Mouse (Mus musculus) granulocyte monocyte progenitor cell, adult 5-6 weeks (primary cell): ENCODE data around the gene Lyar. TPM values are rescaled to one million over a fixed set of nuclear protein-coding genes. Genes with fewer than 3 reads are reported as not detected.

ENCODE experiments used
- ATAC-seq: replicated peaks from 2 replicates; pipeline ENCODE4 v1.8.0; 2016; ENCODE audit warnings: mild to moderate bottlenecking, moderate TSS enrichment, inconsistent platforms; ENCODE audit not compliant: poor library complexity, severe bottlenecking
- total RNA-seq, 2 experiments: library from RNA; stranded (forward) in 1 of 2; stranded (reverse) in 1 of 2; fragments of 200-712, 200-1000 nt in 1 of 2; fragments of >200 nt in 1 of 2; fragmentation: Nextera tagmentation in 1 of 2; gene quantifications; 2 replicates each; pipeline ENCODE4 v1.2.3; 2014 to 2017

Gene Lyar
- total RNA-seq, 2 experiments from 2014 or later: 92.9 to 133 TPM

DNA sequence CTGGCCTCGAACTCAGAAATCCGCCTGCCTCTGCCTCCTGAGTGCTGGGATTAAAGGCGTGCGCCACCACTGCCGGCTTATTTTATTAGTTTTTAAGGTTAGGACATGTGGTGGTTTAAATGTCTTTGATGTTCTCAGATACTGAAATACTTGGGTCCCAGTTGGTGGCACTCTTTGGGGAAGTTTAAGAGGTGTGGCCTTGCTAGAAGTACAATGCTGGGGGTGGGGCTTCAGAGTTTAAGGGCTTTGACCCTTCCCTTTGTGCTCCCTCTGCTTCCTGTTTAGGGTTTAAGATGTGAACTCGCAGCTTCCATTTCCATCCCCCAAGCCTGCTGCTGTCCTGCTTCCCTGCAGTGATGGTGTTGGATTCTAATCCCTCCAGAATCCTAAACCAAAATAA, 21.7 kb downstream of the Lyar start:
- ATAC-seq: no peak

DNA sequence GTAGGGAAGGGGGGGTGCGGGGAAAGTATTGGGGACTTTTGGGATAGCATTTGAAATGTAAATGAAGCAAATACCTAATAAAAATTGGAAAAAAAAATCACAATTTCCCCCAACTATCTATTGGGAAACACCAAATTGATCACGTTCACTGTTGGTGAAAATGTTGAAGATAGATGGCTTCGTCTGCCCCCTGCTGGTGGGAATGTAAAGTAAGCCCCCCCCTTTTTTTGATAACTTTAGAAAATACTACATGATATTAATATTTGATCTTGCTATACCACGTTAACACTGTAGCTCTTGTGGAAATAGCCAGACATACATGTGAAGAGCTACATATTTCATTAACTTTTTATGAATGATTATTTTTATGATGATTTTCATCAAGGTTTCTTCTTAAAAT, 34.9 kb downstream of the Lyar start:
- peak; percentile 43; the same call in 1 of the 2 replicates for ATAC-seq

DNA sequence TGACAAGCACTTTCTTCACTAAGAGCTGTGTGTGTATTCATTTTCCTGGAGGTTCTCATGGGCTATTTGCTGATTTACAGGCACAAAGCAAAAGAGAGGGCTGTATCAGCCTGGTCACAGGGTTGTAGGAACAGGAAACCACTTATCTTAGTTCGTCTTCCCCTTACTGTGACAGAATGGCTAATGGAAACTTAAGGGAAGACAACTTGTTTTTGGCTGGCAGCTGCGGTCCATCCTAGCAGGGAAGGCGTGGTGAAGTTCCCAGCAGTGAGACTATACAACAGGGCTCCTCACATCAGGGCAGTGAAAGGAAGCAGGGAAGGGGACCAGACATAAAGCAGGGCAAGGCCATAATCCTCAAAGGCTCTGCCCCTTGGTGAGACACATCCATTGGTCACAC, 35.4 kb downstream of the Lyar start:
- peak; percentile 40 for ATAC-seq

DNA sequence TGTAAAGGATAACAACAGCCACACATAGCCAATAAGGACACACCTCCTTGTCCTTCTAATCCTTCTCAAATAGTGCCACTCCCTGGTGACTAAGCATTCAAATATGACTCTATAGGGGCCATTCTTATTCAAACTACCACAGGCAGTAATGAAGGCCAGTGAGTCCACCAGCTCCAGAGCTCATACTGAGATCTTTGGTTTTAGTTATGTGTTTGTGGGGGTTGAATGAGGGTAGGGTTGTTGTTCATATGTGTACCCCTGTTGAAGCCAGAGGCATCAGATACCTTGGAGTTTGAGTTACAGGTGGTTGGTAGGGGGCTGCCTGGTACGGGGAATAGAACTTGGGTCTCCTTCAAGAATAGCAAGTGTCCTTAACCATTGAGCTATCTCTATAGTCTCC, 36.3 kb downstream of the Lyar start:
- no peak for ATAC-seq

DNA sequence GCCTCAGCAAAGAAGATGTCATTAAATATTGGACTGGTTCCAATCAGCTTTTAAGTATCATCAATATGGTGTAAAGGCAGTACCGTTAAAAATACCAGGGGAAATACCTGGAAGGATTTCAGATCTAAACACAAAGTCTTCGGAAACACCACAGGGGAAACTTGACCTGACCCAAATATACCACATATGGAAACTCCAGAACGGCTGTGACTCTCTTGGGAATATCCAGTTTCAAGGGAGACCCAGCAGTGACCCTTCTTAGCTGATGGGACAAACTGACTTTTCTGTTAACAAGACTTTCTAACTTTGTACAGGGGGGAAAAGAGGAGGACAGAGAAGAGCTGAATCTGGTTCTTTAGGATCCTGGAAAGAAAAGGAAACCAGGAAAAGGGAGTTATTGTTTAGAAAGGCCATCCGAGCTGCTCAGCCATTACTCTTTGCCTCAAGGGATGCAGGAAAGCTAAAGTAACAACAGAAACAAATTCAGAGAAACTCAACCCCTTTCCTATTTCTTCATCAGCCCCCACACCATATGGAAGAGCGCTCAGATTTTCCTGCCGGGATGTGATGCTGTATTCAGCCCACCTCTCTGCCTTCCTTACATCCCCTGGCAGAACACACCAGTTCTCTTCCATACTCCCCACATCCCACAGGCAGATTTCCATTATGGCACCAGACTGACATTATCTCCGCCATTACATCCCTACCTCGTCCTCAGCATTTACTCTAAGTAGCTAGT, 37.9 kb downstream of the Lyar start:
- ATAC-seq: no peak

DNA sequence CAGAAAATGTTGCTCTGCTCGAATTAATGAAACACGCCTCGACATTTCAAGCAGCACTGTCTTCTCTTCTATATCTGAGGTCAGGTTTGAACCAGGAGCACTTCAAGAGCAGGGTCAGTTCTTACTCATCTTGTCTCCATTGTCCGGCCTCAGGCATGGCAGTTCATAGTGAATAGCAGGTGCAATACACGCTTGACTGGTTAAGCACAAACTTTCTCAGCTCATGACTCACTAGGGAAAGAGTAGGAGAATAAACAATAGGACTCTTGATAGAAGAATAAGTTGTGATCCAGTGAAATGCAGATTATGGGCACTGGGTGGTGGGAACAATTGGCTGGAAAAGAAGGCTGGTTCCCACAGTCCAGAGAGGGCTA, 38.5 kb downstream of the Lyar start:
- no peak for ATAC-seq

DNA sequence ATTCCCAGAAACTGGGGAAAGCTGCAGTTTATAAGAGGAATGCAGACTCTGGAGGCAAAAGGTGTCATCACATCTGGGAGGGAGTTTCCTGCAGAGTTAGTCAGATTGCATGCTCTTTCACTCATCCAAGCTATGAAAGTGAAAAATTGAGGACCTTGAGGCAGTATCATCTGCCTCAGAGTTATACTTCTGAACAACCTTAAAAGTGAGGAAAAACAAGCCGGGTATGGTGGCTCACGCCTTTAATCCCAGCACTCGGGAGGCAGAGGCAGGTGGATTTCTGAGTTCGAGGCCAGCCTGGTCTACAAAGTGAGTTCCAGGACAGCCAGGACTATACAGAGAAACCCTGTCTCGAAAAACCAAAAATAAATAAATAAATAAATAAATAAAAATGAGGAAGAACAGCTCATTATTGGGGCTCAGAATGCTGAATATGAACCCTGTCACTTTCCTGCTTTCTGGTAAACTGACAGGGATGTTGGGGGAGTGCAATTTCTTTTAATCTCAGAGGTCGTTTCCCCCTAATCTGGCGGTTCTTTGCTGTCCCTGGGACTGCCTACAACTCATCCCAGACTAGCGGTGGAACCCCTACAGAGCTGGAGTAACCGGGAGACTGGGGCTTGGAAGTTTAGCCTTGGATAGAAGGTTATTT, 39.3 kb downstream of the Lyar start:
- ATAC-seq: no peak

DNA sequence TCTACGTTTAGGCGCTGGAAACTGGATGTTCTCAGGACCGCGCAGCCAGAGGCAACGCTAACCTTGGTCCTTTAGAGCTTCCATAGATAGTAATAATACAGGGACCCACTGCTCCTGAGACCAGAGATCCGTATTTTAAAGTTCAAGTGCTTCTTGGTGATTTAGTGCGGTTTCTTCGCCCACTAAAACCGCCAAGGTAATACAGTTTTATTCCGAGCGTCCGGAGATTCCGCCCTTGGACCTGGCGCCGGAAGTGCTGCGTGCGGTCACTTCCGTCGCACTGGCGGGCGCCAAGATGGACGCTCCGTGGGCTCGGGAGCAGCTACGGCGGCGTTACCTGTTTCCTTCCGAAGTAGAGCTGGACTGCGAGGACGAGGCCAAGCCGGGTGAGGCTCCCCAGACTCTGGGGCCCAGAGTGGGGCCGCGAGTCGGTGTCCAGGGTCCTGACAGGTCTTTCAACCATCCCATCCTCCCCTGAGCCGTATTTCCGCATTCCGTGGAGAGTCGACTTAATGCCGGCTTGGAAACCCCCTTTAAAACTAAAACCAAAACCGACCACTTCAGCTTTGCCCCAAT, 39.9 kb downstream of the Lyar start, which contains the start of gene Tmem128:
Gene Tmem128 (plus strand): TSS at position 79 of the 576 bp plus-strand sequence.
- ATAC-seq: peak; percentile 90

DNA sequence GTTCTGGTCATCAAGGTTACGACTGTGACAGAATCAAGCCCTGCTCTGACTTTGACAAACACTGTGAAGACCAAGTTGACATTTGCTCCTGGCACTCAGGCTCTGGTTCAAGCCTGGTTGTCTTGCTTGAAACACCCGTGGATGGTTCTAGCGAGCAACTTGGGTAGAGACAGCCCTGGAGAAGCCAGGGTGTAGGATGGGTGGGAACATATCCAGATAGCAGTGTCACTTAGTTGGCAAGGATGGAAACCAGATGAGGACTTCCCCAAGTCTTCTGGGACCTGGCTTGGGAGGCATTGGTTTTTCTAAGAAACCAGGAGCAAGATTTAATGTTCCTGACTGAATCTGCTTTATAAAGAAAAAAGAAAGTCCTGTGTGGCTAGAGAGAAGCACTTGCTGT, 50.7 kb downstream of the Lyar start:
- ATAC-seq: no peak

DNA sequence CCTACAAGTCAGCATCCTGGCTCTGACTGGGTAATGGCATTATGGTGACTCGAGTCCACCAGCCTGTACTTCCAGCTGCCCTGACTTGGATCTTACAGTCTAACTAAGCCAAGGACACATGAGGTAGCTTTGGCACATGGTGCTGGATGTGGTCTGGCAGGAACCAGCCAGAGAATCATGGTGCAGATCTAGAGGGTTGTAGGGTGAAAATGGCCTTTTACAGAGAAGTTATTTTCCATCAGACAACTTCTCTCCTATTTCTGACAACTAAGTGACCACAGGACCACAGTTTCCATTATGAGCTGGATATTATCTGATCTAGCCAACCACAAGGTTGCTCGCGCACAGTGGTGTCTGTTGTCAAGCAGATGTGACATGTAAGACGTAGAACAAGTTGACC, 53.6 kb downstream of the Lyar start:
- peak; percentile 26; the same call in 1 of the 2 replicates for ATAC-seq

DNA sequence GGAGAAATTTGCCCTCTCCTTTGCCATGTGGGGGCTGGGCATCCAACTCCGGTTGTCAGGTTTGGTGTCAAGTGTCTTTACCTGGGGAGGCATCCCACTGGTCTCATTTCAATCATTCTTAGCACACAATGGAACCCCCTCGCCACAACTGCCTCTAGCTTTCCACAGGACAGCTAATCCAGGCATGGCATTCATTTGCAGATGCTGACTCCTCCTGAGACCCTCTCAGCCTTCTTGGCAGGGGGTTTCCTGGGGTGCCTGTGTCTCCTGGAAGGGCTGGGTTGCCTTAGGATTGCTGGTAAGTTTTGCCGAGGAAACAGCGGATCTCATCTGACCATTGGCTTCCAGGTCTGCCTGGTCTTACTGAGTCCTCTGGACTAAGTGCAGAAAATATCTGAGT, 55.5 kb downstream of the Lyar start, which contains the start of gene Otop1:
Gene Otop1 (plus strand): TSS at position 202 of the 400 bp plus-strand sequence.
- no peak for ATAC-seq

DNA sequence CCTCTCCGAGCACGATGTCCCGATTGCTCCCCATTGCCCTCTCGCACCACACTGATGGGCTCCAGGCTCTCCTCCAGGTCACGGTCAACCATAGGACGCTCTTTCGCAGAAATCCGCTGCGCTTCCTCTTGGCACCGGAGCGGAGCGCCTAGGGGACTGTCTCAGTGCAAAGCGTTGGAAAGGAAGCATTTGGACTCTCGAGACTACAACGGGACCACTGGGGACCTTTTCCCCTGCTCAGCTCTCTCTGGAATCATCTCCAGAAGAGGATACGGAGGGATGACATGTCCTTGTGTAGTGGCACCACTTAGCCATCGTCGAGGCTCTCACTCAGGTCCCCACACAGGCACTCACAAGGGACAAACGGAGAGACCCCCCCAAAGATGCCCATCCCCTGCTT, 56.2 kb downstream of the Lyar start:
- no peak for ATAC-seq

DNA sequence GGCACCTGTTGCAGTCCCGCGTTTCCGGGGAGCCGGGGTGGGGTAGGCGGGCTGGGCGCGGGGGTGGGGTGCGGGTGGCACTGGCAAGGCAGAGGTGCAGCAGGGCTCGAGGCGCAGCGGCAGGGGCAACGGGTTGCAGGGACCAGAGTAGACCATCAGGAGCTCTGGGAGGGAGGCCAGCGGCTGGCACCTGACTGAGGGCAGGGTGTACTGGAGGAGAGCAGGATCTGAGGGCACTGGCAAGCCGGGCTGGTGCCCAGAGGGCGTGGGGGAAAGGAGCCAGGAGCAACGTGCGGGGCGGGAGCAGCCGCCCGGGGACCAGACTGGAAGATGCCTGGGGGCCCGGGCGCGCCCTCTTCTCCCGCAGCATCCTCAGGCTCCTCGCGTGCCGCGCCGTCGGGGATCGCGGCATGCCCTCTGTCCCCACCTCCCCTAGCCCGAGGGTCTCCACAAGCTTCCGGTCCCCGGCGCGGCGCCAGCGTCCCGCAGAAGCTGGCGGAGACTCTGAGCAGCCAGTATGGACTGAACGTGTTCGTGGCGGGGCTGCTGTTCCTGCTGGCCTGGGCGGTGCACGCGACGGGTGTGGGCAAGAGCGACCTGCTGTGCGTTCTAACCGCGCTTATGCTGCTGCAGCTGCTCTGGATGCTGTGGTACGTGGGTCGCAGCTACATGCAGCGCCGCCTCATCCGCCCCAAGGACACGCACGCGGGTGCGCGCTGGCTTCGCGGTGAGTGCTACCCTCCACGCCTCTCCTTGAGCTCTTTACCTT, 57.0 kb downstream of the Lyar start:
- 0 out of 2 replicates have a peak, but pooled peaks have one; percentile 9 for ATAC-seq

DNA sequence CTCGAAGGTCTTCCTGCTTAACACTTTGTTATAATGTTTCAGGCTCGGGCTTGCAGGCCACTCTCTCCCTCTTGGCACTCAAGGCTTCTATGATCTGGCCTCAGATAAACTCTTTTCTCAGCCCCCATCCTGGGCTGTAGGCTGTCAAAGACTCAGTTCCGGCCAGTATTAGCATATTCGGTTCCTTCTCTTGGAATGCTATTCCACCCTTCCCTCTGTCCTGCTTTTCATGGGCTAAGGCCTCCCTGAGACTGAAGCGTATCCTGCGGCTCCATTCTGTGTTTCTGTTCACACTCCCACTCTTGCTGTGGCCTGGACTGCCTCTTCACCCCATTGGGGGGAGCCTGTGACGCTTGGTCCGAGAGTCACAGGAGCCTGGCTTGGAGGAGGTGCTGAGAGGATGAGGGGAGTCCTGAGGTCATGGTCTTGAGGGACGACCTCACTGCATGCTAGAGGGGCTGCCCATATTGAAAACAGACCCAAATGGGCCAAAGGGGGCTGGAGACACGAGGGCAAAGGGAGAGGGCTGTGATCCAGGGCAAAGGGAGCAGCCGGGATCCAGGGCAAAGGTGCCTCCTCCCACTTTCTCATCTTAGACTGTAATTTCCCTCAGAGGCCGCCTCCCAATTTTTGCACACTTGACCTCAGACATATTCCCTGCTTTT, 57.8 kb downstream of the Lyar start:
- ATAC-seq: no peak

DNA sequence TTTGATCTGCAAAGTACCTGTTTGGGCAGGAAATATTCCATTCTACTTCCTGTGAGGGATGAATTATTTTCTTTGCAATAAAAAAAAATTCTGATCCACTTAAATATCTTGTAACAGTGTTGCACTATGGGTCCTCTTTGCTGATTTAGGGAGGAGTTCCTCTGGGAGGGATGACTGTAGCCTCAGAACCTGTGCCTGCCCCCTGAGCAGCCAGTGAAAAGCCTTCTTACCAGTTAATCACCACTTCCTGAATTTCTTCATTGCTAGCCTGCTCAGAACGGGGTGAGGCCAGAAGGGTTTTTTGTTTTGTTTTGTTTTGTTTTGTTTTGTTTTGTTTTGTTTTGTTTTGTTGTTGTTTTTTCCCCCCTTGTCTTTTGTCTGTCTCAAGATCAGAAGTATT, 59.8 kb downstream of the Lyar start:
- ATAC-seq: peak; percentile 69

Other genes with a start within 250 kb of the Lyar start
- gene Stx18, start 181.7 kb upstream of the Lyar start, total RNA-seq (2014; fragmentation: Nextera tagmentation): 22.9 and 30.9 TPM in 2 replicates
- 47.2 and 53.4 TPM in 2 replicates for gene Stx18, start 181.7 kb upstream of the Lyar start, total RNA-seq (2017)
- not detected in 2 replicates for gene Nsg1, start 60.6 kb upstream of the Lyar start, total RNA-seq (2014; fragmentation: Nextera tagmentation)
- 0.98 TPM in 1 of 2 replicates, not detected in the other for gene Nsg1, start 60.6 kb upstream of the Lyar start, total RNA-seq (2017)
- gene Zbtb49, start within 50 bp of the Lyar start, total RNA-seq (2014; fragmentation: Nextera tagmentation): 4.5 and 6.5 TPM in 2 replicates
- 3.3 and 7.5 TPM in 2 replicates for gene Zbtb49, start within 50 bp of the Lyar start, total RNA-seq (2017)
- gene Tmem128, start 39.7 kb downstream of the Lyar start, total RNA-seq (2014; fragmentation: Nextera tagmentation): 38.4 and 40.5 TPM in 2 replicates
- 31.4 and 36.8 TPM in 2 replicates for gene Tmem128, start 39.7 kb downstream of the Lyar start, total RNA-seq (2017)
- gene Otop1, start 55.5 kb downstream of the Lyar start, total RNA-seq (2014; fragmentation: Nextera tagmentation): not detected in 2 replicates
- not detected in 2 replicates for gene Otop1, start 55.5 kb downstream of the Lyar start, total RNA-seq (2017)
- gene Drd5, start 98.9 kb downstream of the Lyar start, total RNA-seq (2014; fragmentation: Nextera tagmentation): not detected in 2 replicates
- not detected in 2 replicates for gene Drd5, start 98.9 kb downstream of the Lyar start, total RNA-seq (2017)